Mouse (Mus musculus): ENCODE results near the gene Lyrm4. TPM values are rescaled to one million over a fixed set of nuclear protein-coding genes. Genes with fewer than 3 reads are reported as not detected.
A peak's percentile ranks its signal among the peaks of the same experiment; 100 is the strongest.

The Lyrm4 gene
- total RNA-seq, 1 experiment: 7.5 TPM

GRCm38 (mm10) chr13:36019309-36020274, 97.7 kb downstream of the Lyrm4 start:
- in situ Hi-C loops (cut with MboI; ENCODE audit: low sequenced_read_pairs in 2 of 2, unreplicated experiment in 2 of 2): no loop called here

GRCm38 (mm10) chr13:36018017-36018416, 99.3 kb downstream of the Lyrm4 start:
- in situ Hi-C loops (cut with MboI; ENCODE audit: low sequenced_read_pairs in 2 of 2, unreplicated experiment in 2 of 2): no loop called here
- Histone ChIP-seq H3K27ac (ENCODE audit: insufficient read depth, low read depth, low read length, poor library complexity, severe bottlenecking) (no peak overlapping the region), H3K9ac (ENCODE audit: insufficient read depth, low read depth, low read length, poor library complexity, severe bottlenecking) (no peak overlapping the region), H3K4me3 (ENCODE audit: insufficient read depth in 1 of 2, low read depth in 1 of 2, low read length in 2 of 2, poor library complexity in 1 of 2, severe bottlenecking in 1 of 2) (no peak overlapping the region), H3K36me3 (ENCODE audit: control insufficient read depth, insufficient read depth, low read length, poor library complexity, severe bottlenecking) (no peaks in the 10 kb centered on the region), H3K9me3 (ENCODE audit: control insufficient read depth, insufficient read depth, low read depth, low read length) (no peaks in the 10 kb centered on the region), H3K4me1 (ENCODE audit: control insufficient read depth in 2 of 2, insufficient read depth in 2 of 2, low read length in 2 of 2, poor library complexity in 1 of 2) (no peaks in the 10 kb centered on the region)
- DNase-seq (ENCODE audit: low read depth, low spot score): no peak
- TF ChIP-seq ZC3H11A (IDR thresholded peaks at IDR 0.05; ENCODE audit: borderline replicate concordance, low read depth, low read length) (no peak), HCFC1 (IDR thresholded peaks at IDR 0.05; ENCODE audit: borderline replicate concordance, insufficient read depth, low read length) (no peak), ZNF384 (IDR thresholded peaks at IDR 0.05; ENCODE audit: low read depth, low read length) (no peak), MAFK (IDR thresholded peaks at IDR 0.05; ENCODE audit: insufficient read depth, low read depth, low read length) (no peak), CHD2 (IDR thresholded peaks at IDR 0.05; ENCODE audit: low read depth, low read length) (no peak)

More at GRCm38 (mm10) chr13:36019309-36020274, 97.7 kb downstream of the Lyrm4 start:
- Histone ChIP-seq H3K9me3 (ENCODE audit: control insufficient read depth, insufficient read depth, low read depth, low read length) (no peaks in the 10 kb centered on the region), H3K27ac (ENCODE audit: insufficient read depth, low read depth, low read length, poor library complexity, severe bottlenecking) (no peak overlapping the region), H3K4me3 (ENCODE audit: insufficient read depth in 1 of 2, low read depth in 1 of 2, low read length in 2 of 2, poor library complexity in 1 of 2, severe bottlenecking in 1 of 2) (no peak overlapping the region), H3K4me1 (ENCODE audit: control insufficient read depth in 2 of 2, insufficient read depth in 2 of 2, low read length in 2 of 2, poor library complexity in 1 of 2) (no peaks in the 10 kb centered on the region), H3K36me3 (ENCODE audit: control insufficient read depth, insufficient read depth, low read length, poor library complexity, severe bottlenecking) (no peaks in the 10 kb centered on the region), H3K9ac (ENCODE audit: insufficient read depth, low read depth, low read length, poor library complexity, severe bottlenecking) (no peak overlapping the region)
- TF ChIP-seq ZC3H11A (IDR thresholded peaks at IDR 0.05; ENCODE audit: borderline replicate concordance, low read depth, low read length) (peak; percentile 55), HCFC1 (IDR thresholded peaks at IDR 0.05; ENCODE audit: borderline replicate concordance, insufficient read depth, low read length) (no peak), MAFK (IDR thresholded peaks at IDR 0.05; ENCODE audit: insufficient read depth, low read depth, low read length) (no peak), CHD2 (IDR thresholded peaks at IDR 0.05; ENCODE audit: low read depth, low read length) (no peak)
- peak; percentile 49 for DNase-seq (ENCODE audit: low read depth, low spot score)

DNA sequence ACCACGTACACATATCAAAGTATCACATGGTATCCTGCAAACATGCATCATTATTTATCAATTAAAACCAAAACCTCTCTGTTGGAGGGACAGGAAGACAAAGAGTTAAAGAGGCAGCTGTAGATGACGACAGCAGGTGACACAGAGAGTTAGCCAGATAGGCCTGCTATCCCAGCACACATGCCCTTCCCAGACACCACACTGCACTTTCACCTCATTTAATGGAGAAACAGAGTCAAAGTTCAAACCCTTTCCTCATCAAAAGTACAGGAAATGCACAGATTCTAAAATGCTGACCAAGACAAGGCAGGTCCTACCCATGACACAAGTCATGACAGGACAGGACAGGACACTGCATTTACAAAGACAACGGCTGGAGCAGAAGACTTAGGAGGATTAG, 101.7 kb downstream of the Lyrm4 start:
- no peaks in the 10 kb centered on the region for H3K9me3 ChIP-seq (ENCODE audit: control insufficient read depth, insufficient read depth, low read depth, low read length)
- no peak overlapping the region for H3K4me3 ChIP-seq (ENCODE audit: insufficient read depth in 1 of 2, low read depth in 1 of 2, low read length in 2 of 2, poor library complexity in 1 of 2, severe bottlenecking in 1 of 2)
- H3K36me3 ChIP-seq (ENCODE audit: control insufficient read depth, insufficient read depth, low read length, poor library complexity, severe bottlenecking): no peaks in the 10 kb centered on the region
- H3K27ac ChIP-seq (ENCODE audit: insufficient read depth, low read depth, low read length, poor library complexity, severe bottlenecking): no peak overlapping the region
- DNase-seq (ENCODE audit: low read depth, low spot score): no peak
- H3K4me1 ChIP-seq (ENCODE audit: control insufficient read depth in 2 of 2, insufficient read depth in 2 of 2, low read length in 2 of 2, poor library complexity in 1 of 2): no peaks in the 10 kb centered on the region
- in situ Hi-C loops (cut with MboI; ENCODE audit: low sequenced_read_pairs in 2 of 2, unreplicated experiment in 2 of 2): no loop called here
- TF ChIP-seq MAFK (IDR thresholded peaks at IDR 0.05; ENCODE audit: insufficient read depth, low read depth, low read length) (no peak), HCFC1 (IDR thresholded peaks at IDR 0.05; ENCODE audit: borderline replicate concordance, insufficient read depth, low read length) (no peak), ZNF384 (IDR thresholded peaks at IDR 0.05; ENCODE audit: low read depth, low read length) (no peak), ZC3H11A (IDR thresholded peaks at IDR 0.05; ENCODE audit: borderline replicate concordance, low read depth, low read length) (no peak), CHD2 (IDR thresholded peaks at IDR 0.05; ENCODE audit: low read depth, low read length) (no peak)
- no peak overlapping the region for H3K9ac ChIP-seq (ENCODE audit: insufficient read depth, low read depth, low read length, poor library complexity, severe bottlenecking)

DNA sequence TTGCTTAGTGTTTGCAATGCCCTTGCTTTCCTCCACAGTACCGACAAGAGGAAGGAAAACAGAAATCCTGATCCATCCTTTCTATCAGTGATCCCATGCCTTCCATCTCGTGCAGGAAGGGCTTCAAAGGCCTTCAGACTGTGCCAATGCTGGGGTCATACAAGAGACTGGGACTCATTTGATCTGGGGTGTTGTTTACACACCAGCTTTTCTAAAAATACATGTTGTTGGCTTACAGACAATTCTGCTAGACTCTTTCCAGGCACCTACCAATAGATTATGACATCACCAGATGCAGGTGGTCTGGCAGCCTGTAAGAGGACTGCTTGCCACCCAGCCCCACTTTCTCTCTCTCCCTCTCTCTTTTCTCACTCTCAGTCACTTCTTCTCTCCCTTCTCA, 107.3 kb downstream of the Lyrm4 start:
- H3K36me3 ChIP-seq (ENCODE audit: control insufficient read depth, insufficient read depth, low read length, poor library complexity, severe bottlenecking): no peaks in the 10 kb centered on the region
- no peak overlapping the region for H3K4me3 ChIP-seq (ENCODE audit: insufficient read depth in 1 of 2, low read depth in 1 of 2, low read length in 2 of 2, poor library complexity in 1 of 2, severe bottlenecking in 1 of 2)
- H3K9me3 ChIP-seq (ENCODE audit: control insufficient read depth, insufficient read depth, low read depth, low read length): no peaks in the 10 kb centered on the region
- H3K9ac ChIP-seq (ENCODE audit: insufficient read depth, low read depth, low read length, poor library complexity, severe bottlenecking): no peak overlapping the region
- TF ChIP-seq ZC3H11A (IDR thresholded peaks at IDR 0.05; ENCODE audit: borderline replicate concordance, low read depth, low read length) (no peak), HCFC1 (IDR thresholded peaks at IDR 0.05; ENCODE audit: borderline replicate concordance, insufficient read depth, low read length) (no peak), CHD2 (IDR thresholded peaks at IDR 0.05; ENCODE audit: low read depth, low read length) (no peak), ZNF384 (IDR thresholded peaks at IDR 0.05; ENCODE audit: low read depth, low read length) (no peak), MAFK (IDR thresholded peaks at IDR 0.05; ENCODE audit: insufficient read depth, low read depth, low read length) (no peak)
- H3K27ac ChIP-seq (ENCODE audit: insufficient read depth, low read depth, low read length, poor library complexity, severe bottlenecking): no peak overlapping the region
- in situ Hi-C loops (cut with MboI; ENCODE audit: low sequenced_read_pairs in 2 of 2, unreplicated experiment in 2 of 2): no loop called here
- DNase-seq (ENCODE audit: low read depth, low spot score): no peak
- H3K4me1 ChIP-seq (ENCODE audit: control insufficient read depth in 2 of 2, insufficient read depth in 2 of 2, low read length in 2 of 2, poor library complexity in 1 of 2): no peaks in the 10 kb centered on the region
